10 mouse cellular contexts compared by ENCODE assay signal in the genomic region with DNA sequence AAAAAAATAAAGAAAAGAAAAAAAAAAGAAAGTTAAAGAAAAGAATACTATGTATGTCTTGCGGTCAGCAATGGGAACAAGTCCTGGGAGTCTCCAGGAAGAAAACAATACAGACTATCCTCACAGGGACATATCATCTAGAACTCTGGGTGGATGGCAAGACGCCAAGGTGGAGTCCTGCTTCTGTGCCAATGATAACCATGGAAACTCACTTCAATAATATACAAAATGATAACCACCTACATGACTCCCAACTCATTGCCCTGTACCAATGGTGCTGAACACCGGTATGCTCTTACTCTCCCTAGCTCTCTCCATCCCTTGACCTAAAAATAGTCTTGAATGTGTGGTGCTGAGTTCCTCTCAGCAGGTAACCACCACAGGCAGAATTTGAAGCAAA.
DNase-seq lines count a peak whose midpoint lies in the region; ATAC-seq lines count a peak whose summit lies in the region.
"Had no signal": no experiment of that assay in that cellular context is flagged by ENCODE, and none has a peak within 500 bp of the region (broad histone marks: within the 10 kb centered on the region; RNA-seq: fewer than 3 reads in every experiment).

No protein-coding gene starts in this region.

- H3K9ac ChIP-seq in forebrain, embryonic 11.5 days (ENCODE audit: low read length), result no peak overlapping the region
- H3K9ac ChIP-seq: forebrain, embryonic 12.5 days; neural tube, embryonic 15.5 days had no signal

- 86% methylated on average over 3 of the region's 3 CpGs for WGBS in forebrain, embryonic 11.5 days

- DNase-seq in heart, adult 18-20 months, result peak; percentile 59 to 61
- no peak for DNase-seq in heart, adult 8-10 months (ENCODE audit: low spot score)
- peak; percentile 40 for DNase-seq in 3T3-L1 (ENCODE audit: low read depth, low spot score)
- DNase-seq in cerebellum, postnatal 14 days, result peak; percentile 53 to 56
- peak; percentile 49 for DNase-seq in kidney, postnatal 10 days
- no peak for DNase-seq in left cerebral cortex, adult 18-20 months (ENCODE audit: low spot score in 2 of 2)
- DNase-seq in urinary bladder, postnatal 25 days (ENCODE audit: low spot score), result no peak
- no peak for DNase-seq in forebrain, embryonic 11.5 days (ENCODE audit: low spot score)

- ATAC-seq in forebrain, embryonic 11.5 days (replicated peaks; ENCODE audit: low FRiP score), result no peak

- no peaks in the 10 kb centered on the region for H3K27me3 ChIP-seq in forebrain, embryonic 11.5 days (ENCODE audit: control insufficient read depth, insufficient read depth, low read length)
- H3K27me3 ChIP-seq: forebrain, embryonic 12.5 days; neural tube, embryonic 15.5 days had no signal

- H3K36me3 ChIP-seq in forebrain, embryonic 11.5 days (ENCODE audit: control insufficient read depth, insufficient read depth, low read length), result no peaks in the 10 kb centered on the region
- H3K36me3 ChIP-seq: forebrain, embryonic 12.5 days; neural tube, embryonic 15.5 days had no signal

- no peaks in the 10 kb centered on the region for H3K9me3 ChIP-seq in forebrain, embryonic 11.5 days (ENCODE audit: control insufficient read depth, low read length)
- H3K9me3 ChIP-seq: forebrain, embryonic 12.5 days; neural tube, embryonic 15.5 days had no signal

- H3K4me2 ChIP-seq in forebrain, embryonic 11.5 days (ENCODE audit: low read depth, low read length, severe bottlenecking), result no peak overlapping the region
- H3K4me2 ChIP-seq: forebrain, embryonic 12.5 days; neural tube, embryonic 15.5 days had no signal

- no peak overlapping the region for H3K27ac ChIP-seq in forebrain, embryonic 11.5 days (ENCODE audit: low read depth, low read length)
- H3K27ac ChIP-seq: forebrain, embryonic 12.5 days; neural tube, embryonic 15.5 days had no signal

- H3K4me3 ChIP-seq in forebrain, embryonic 11.5 days (ENCODE audit: low read depth, low read length), result no peak overlapping the region
- H3K4me3 ChIP-seq: forebrain, embryonic 12.5 days; neural tube, embryonic 15.5 days had no signal

- H3K4me1 ChIP-seq in forebrain, embryonic 11.5 days (replicated peaks; ENCODE audit: control insufficient read depth, insufficient read depth, low read length), result no peaks in the 10 kb centered on the region

Comparison
In these comparisons a context has a peak if more than half of its experiments do, and no peak if none do; other contexts are left out.
1. DNase-seq: peak in heart, adult 18-20 months (2 of 2), 3T3-L1 (single experiment), cerebellum, postnatal 14 days (2 of 2) and kidney, postnatal 10 days (single experiment); none in heart, adult 8-10 months (single experiment), left cerebral cortex, adult 18-20 months (0 of 2), urinary bladder, postnatal 25 days (single experiment) and forebrain, embryonic 11.5 days (single experiment).